Mouse (Mus musculus): ENCODE measurements at regions not wholly inside any gene's neighbourhood (a gene's known extent, or its start where the extent isn't known, plus 50 kb on each side); places are given as distances from the start of the nearest gene placed in this dataset.

GRCm38 (mm10) chr9:25426941-25427340, 54.4 kb upstream of the Eepd1 start:
- Histone ChIP-seq H3K27ac (replicated peaks) (no peak overlapping the region), H3K9me3 (no peaks in the 10 kb centered on the region), H3K27me3 (no peaks in the 10 kb centered on the region), H3K4me3 (no peak overlapping the region), H3K9ac (replicated peaks) (no peak overlapping the region), H3K4me2 (replicated peaks) (no peak overlapping the region), H3K4me1 (no peaks in the 10 kb centered on the region), H3K36me3 (no peaks in the 10 kb centered on the region)
- 75% methylated on average over 1 of the region's 1 CpGs for WGBS
- no peak for ATAC-seq (replicated peaks)

GRCm38 (mm10) chr9:25429450-25430213, 51.7 kb upstream of the Eepd1 start:
- WGBS: 87% methylated on average over 6 of the region's 6 CpGs
- Histone ChIP-seq H3K9me3 (no peaks in the 10 kb centered on the region), H3K36me3 (no peaks in the 10 kb centered on the region), H3K27ac (replicated peaks) (no peak overlapping the region), H3K4me1 (no peaks in the 10 kb centered on the region), H3K4me3 (no peak overlapping the region), H3K27me3 (no peaks in the 10 kb centered on the region), H3K9ac (replicated peaks) (no peak overlapping the region), H3K4me2 (replicated peaks) (no peak overlapping the region)
- no peak for ATAC-seq (replicated peaks)
